Mouse (Mus musculus): ENCODE results near the gene Lipe. TPM values are rescaled to one million over a fixed set of nuclear protein-coding genes. Genes with fewer than 3 reads are reported as not detected.

The Lipe gene
- total RNA-seq (2014; rRNA removed) (8.3 and 8.7 TPM in 2 replicates), polyA plus RNA-seq (2012; rRNA removed) (9.8 and 11.3 TPM in 2 replicates)

DNA sequence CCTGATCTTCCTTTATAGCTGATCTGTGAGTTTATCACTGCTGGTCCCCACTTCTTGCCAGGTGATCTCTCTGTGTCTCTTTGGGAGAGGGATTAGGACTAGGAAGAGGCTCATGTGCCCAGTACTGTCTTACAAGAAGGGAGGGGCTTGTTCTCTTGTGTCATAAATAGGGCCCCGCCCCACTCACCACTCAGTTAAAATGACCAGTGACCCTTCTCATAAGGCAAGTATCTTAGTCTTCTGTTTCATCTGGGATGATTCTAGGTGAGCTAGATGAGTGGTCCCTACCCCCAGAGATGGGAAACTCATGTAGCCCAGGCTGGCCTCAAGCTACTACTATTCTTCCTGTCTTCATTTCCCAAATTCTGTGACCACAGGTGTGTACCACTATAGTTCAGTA, at the start of gene Lipe:
TSS of gene Lipe (minus strand) at position 101 of the 400 bp plus-strand sequence.
- no peaks in the 10 kb centered on the region for H3K36me3 ChIP-seq (ENCODE audit: control insufficient read depth, insufficient read depth, low read length)
- peaks cover 16% of the 10 kb centered on the region for H3K4me1 ChIP-seq (ENCODE audit: control insufficient read depth, insufficient read depth, low read length)
- H3K9ac ChIP-seq (ENCODE audit: low read depth, low read length), result no peak within 1 kb of the TSS
- no peak within 1 kb of the TSS for H3K27ac ChIP-seq (replicated peaks; ENCODE audit: insufficient read depth, low read depth, low read length)
- TF ChIP-seq POLR2A (IDR thresholded peaks at IDR 0.05; ENCODE audit: extremely low read depth, insufficient read depth, low read length), result no peak
- TF ChIP-seq CTCF (IDR thresholded peaks at IDR 0.05; ENCODE audit: low read depth, low read length), result no peak
- no peak within 1 kb of the TSS for H3K4me3 ChIP-seq (ENCODE audit: insufficient read depth, low read depth, low read length)
- DNase-seq (ENCODE audit: extremely low read depth, low read depth, low spot score), result no peak
- 95% methylated on average over 1 of the region's 1 CpGs for WGBS
- H3K27me3 ChIP-seq (ENCODE audit: control insufficient read depth, insufficient read depth, low read length), result no peaks in the 10 kb centered on the region
- H3K79me2 ChIP-seq (ENCODE audit: control insufficient read depth, insufficient read depth, low read length), result peaks cover 9% of the 10 kb centered on the region; the same call in 1 of the 2 replicates

DNA sequence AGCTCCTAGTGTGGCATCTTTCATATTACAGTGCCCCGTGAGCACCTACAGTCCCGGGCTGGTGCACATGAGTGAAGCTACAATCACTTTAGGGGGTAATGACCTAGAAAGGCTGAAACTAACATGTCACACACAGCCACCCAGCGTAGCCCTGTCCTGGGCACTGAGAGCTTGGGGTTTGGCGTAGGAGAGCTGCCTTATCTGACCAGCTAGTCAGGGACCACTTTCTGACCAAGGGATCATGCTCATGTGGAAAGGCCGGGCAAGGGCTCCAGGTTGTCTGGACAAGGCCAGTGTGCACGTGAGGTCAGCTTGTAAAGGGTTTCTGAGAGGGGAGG, 42.3 kb upstream of the Lipe start:
- Histone ChIP-seq H3K27me3 (ENCODE audit: control insufficient read depth, insufficient read depth, low read length) (no peaks in the 10 kb centered on the region), H3K4me1 (ENCODE audit: control insufficient read depth, insufficient read depth, low read length) (peaks cover 12% of the 10 kb centered on the region), H3K27ac (replicated peaks; ENCODE audit: insufficient read depth, low read depth, low read length) (peak overlapping the region; percentile 85), H3K36me3 (ENCODE audit: control insufficient read depth, insufficient read depth, low read length) (no peaks in the 10 kb centered on the region), H3K4me3 (ENCODE audit: insufficient read depth, low read depth, low read length) (no peak overlapping the region), H3K9ac (ENCODE audit: low read depth, low read length) (peak overlapping the region; percentile 12; the same call in 1 of the 2 replicates), H3K79me2 (ENCODE audit: control insufficient read depth, insufficient read depth, low read length) (no peaks in the 10 kb centered on the region)
- 30% methylated on average over 6 of the region's 6 CpGs for WGBS
- TF ChIP-seq CTCF (IDR thresholded peaks at IDR 0.05; ENCODE audit: low read depth, low read length) (no peak), POLR2A (IDR thresholded peaks at IDR 0.05; ENCODE audit: extremely low read depth, insufficient read depth, low read length) (0 out of 2 replicates have a peak, but pooled peaks have one; percentile 7)
- DNase-seq (ENCODE audit: extremely low read depth, low read depth, low spot score), result no peak

DNA sequence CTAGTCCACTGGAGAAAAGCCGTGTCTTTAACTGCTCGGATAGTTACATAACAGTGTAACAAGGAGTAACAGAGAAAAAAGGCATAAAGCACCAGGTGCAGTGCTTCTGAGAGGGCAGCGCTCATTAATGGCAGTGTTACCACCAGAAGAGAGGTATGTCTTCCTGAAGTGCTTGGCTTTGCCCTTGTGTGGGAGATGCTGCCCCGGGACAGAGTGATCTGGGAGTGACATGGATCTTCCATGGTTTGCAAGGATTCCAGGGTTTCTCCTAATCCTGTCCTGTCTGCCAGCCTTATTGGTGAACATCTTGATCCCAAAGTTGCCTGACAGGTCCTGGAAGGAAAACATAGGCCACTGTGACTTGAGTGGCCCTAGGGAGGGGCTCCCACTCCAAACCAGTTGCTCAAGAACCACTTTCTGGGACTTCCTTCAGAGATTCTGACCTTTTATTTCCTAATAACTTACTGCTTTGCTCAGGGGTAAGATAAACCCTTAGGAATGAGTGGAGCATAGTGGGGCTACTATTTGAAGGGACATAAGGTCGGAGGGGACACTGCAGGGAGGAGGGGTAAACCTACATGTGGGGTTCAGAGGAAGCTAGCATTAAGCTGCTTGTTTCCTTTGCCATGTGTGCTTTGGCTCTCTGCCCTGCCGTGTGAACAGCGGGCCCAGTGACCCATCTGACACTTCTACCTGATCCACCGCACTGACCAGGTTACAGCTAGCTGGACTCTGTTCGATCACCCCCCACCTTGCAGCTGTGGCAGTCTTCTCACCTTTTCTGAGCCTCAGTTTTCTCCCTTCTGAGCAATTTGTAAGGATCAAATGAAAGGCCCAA, 41.7 kb upstream of the Lipe start:
- 47% methylated on average over 9 of the region's 9 CpGs for WGBS
- H3K79me2 ChIP-seq (ENCODE audit: control insufficient read depth, insufficient read depth, low read length), result no peaks in the 10 kb centered on the region
- H3K27ac ChIP-seq (replicated peaks; ENCODE audit: insufficient read depth, low read depth, low read length), result peak overlapping the region; percentile 85
- peaks cover 12% of the 10 kb centered on the region for H3K4me1 ChIP-seq (ENCODE audit: control insufficient read depth, insufficient read depth, low read length)
- DNase-seq (ENCODE audit: extremely low read depth, low read depth, low spot score), result peak; percentile 88
- TF ChIP-seq POLR2A (IDR thresholded peaks at IDR 0.05; ENCODE audit: extremely low read depth, insufficient read depth, low read length), result no peak
- no peaks in the 10 kb centered on the region for H3K27me3 ChIP-seq (ENCODE audit: control insufficient read depth, insufficient read depth, low read length)
- H3K9ac ChIP-seq (ENCODE audit: low read depth, low read length), result peak overlapping the region; percentile 12; the same call in 1 of the 2 replicates
- H3K36me3 ChIP-seq (ENCODE audit: control insufficient read depth, insufficient read depth, low read length), result no peaks in the 10 kb centered on the region
- H3K4me3 ChIP-seq (ENCODE audit: insufficient read depth, low read depth, low read length), result no peak overlapping the region

DNA sequence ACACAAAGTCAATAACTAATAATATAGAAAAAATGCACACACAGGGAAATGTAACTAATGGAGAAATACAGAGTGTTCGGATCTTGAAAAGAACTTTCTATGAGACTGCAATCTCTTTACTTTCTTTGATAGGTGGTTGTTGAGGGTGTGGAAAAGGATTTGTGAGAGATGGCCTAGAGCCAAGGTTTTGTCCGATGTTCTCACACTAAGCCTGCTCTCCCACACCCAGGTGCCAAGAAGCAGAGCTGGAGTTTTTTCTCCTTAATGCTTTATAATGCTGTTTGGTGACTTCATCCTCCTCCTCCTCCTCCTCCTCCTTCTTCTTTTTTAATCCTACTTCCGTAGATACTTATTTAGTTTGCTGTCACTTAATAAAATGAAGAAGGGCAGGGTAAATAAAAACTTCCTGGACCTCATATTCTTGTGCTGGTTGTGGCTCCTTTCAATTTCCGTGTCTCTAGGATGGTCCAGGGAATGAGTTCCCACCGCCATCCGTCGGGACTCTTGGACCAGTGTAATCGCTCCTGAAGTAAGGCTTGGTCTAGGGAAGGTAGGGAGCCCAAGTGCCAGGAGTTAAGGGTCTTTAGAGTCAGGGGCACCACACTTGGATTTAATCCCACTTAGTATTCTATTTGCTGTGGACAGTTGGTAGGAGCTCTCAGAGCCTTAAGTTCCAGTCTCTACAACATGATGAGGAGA, 40.8 kb upstream of the Lipe start:
- H3K9ac ChIP-seq (ENCODE audit: low read depth, low read length), result no peak overlapping the region
- H3K27me3 ChIP-seq (ENCODE audit: control insufficient read depth, insufficient read depth, low read length), result no peaks in the 10 kb centered on the region
- no peak for TF ChIP-seq CTCF (IDR thresholded peaks at IDR 0.05; ENCODE audit: low read depth, low read length)
- TF ChIP-seq POLR2A (IDR thresholded peaks at IDR 0.05; ENCODE audit: extremely low read depth, insufficient read depth, low read length), result no peak
- no peak overlapping the region for H3K27ac ChIP-seq (replicated peaks; ENCODE audit: insufficient read depth, low read depth, low read length)
- no peak for DNase-seq (ENCODE audit: extremely low read depth, low read depth, low spot score)
- H3K4me1 ChIP-seq (ENCODE audit: control insufficient read depth, insufficient read depth, low read length), result peaks cover 12% of the 10 kb centered on the region
- no peaks in the 10 kb centered on the region for H3K36me3 ChIP-seq (ENCODE audit: control insufficient read depth, insufficient read depth, low read length)
- 82% methylated on average over 8 of the region's 8 CpGs for WGBS
- no peak overlapping the region for H3K4me3 ChIP-seq (ENCODE audit: insufficient read depth, low read depth, low read length)
- no peaks in the 10 kb centered on the region for H3K79me2 ChIP-seq (ENCODE audit: control insufficient read depth, insufficient read depth, low read length)

DNA sequence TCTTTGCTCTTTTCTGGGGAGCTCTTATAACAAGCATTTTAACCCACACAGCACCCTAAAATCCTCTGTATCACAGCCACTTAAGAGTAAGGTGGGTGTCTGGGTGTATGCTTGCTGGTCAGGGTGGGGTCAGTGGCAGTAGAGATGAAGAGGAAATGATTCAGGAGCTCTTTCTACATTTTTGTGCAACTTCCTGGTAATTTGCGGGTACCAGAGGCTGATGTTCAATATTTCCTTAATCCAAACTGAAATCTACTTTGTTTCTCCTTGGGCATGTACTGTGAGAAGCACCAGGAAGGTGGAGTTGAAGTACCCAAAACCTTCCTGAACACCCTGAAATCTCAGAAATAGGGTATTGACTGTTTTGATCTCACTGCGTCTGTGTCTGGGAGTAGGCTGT, 38.2 kb upstream of the Lipe start:
- no peak for DNase-seq (ENCODE audit: extremely low read depth, low read depth, low spot score)
- no peaks in the 10 kb centered on the region for H3K27me3 ChIP-seq (ENCODE audit: control insufficient read depth, insufficient read depth, low read length)
- H3K4me3 ChIP-seq (ENCODE audit: insufficient read depth, low read depth, low read length), result no peak overlapping the region
- H3K27ac ChIP-seq (replicated peaks; ENCODE audit: insufficient read depth, low read depth, low read length), result no peak overlapping the region
- 79% methylated on average over 2 of the region's 2 CpGs for WGBS
- no peak for TF ChIP-seq CTCF (IDR thresholded peaks at IDR 0.05; ENCODE audit: low read depth, low read length)
- TF ChIP-seq POLR2A (IDR thresholded peaks at IDR 0.05; ENCODE audit: extremely low read depth, insufficient read depth, low read length), result no peak
- no peaks in the 10 kb centered on the region for H3K36me3 ChIP-seq (ENCODE audit: control insufficient read depth, insufficient read depth, low read length)
- no peak overlapping the region for H3K9ac ChIP-seq (ENCODE audit: low read depth, low read length)
- H3K79me2 ChIP-seq (ENCODE audit: control insufficient read depth, insufficient read depth, low read length), result no peaks in the 10 kb centered on the region
- H3K4me1 ChIP-seq (ENCODE audit: control insufficient read depth, insufficient read depth, low read length), result peaks cover 18% of the 10 kb centered on the region
